Mouse (Mus musculus) heart, embryonic 14.5 days (tissue): ENCODE measurements at regions not wholly inside any gene's neighbourhood (a gene's known extent, or its start where the extent isn't known, plus 50 kb on each side); places are given as distances from the start of the nearest gene placed in this dataset.
A peak's percentile ranks its signal among the peaks of the same experiment; 100 is the strongest.

ENCODE experiments used
- ATAC-seq: fragments of 200-750 bp; cut with Nextera tagmentation; 2 replicates; pipeline ENCODE4 v1.8.0; 2017; ENCODE audit warnings: low read depth, moderate TSS enrichment; ENCODE audit not compliant: insufficient number of reproducible peaks, insufficient read depth, low FRiP score
- H3K27ac ChIP-seq, 2 experiments: fragments of 200-500 bp in 1 of 2; fragments of 300-500 bp in 1 of 2; sonication (generic) in 1 of 2; replicated peaks in 1 of 2; 2 replicates each; pipeline ENCODE4 v1.5.1; 2012 to 2014; ENCODE audit warnings: low read depth in 2 of 2, low read length in 2 of 2, control low read depth in 1 of 2, mild to moderate bottlenecking in 1 of 2, mixed read lengths in 1 of 2; ENCODE audit not compliant: control insufficient read depth in 1 of 2, insufficient read depth in 1 of 2
- H3K27me3 ChIP-seq: fragments of 300-500 bp; sonication (generic); 2 replicates; pipeline ENCODE4 v1.6.1; 2014; ENCODE audit warnings: mild to moderate bottlenecking, low read length, control low read depth; ENCODE audit not compliant: control insufficient read depth, insufficient read depth
- H3K36me3 ChIP-seq: fragments of 300-500 bp; sonication (generic); 2 replicates; pipeline ENCODE4 v1.6.1; 2014; ENCODE audit warnings: mild to moderate bottlenecking, control low read depth, low read length, mixed read lengths; ENCODE audit not compliant: control insufficient read depth, insufficient read depth
- H3K4me1 ChIP-seq, 2 experiments: fragments of 200-500 bp in 1 of 2; fragments of 300-500 bp in 1 of 2; sonication (generic) in 1 of 2; 2 replicates each; pipeline ENCODE4 v1.6.1; 2012 to 2014; ENCODE audit warnings: low read length in 2 of 2, control low read depth in 1 of 2, mixed read lengths in 1 of 2; ENCODE audit not compliant: control insufficient read depth in 2 of 2, insufficient read depth in 2 of 2
- H3K4me2 ChIP-seq: fragments of 300-500 bp; sonication (generic); 2 replicates; pipeline ENCODE4 v1.6.1; 2014; ENCODE audit warnings: mild to moderate bottlenecking, low read length
- H3K4me3 ChIP-seq, 2 experiments: fragments of 200-500 bp in 1 of 2; fragments of 300-500 bp in 1 of 2; sonication (generic) in 1 of 2; 2 replicates each; pipeline ENCODE4 v1.5.1; 2012 to 2014; ENCODE audit warnings: low read length in 2 of 2, mild to moderate bottlenecking in 2 of 2, control low read depth in 1 of 2, low read depth in 1 of 2, moderate library complexity in 1 of 2; ENCODE audit not compliant: control insufficient read depth in 1 of 2, insufficient read depth in 1 of 2
- H3K9ac ChIP-seq: fragments of 300-500 bp; sonication (generic); 2 replicates; pipeline ENCODE4 v1.6.1; 2014; ENCODE audit warnings: mild to moderate bottlenecking, low read length
- H3K9me3 ChIP-seq: fragments of 300-500 bp; sonication (generic); 2 replicates; pipeline ENCODE4 v1.6.1; 2016; ENCODE audit warnings: low read length, control low read depth; ENCODE audit not compliant: control insufficient read depth
- WGBS: fragments of 180-500 bp; shearing (Covaris S2); extraction: QIAGEN DNeasy Blood & Tissue Kit; methylation state at CpG from one replicate; pipeline ENCODE4 v1.1.7; 2014; 5-methylcytosine and 5-hydroxymethylcytosine counted together

- Histone ChIP-seq H3K4me2 (peak overlapping the region; percentile 22), H3K36me3 (no peaks in the 10 kb centered on the region), H3K4me1 (peaks cover 13 to 21% of the 10 kb centered on the region in 2 experiments), H3K4me3 (no peak overlapping the region), H3K27ac (peak overlapping the region; percentile 87 to 88), H3K9me3 (no peaks in the 10 kb centered on the region), H3K27me3 (no peaks in the 10 kb centered on the region), H3K9ac (no peak overlapping the region)
- WGBS, result 21% methylated on average over 5 of the region's 5 CpGs
- peak; percentile 36; the same call in 1 of the 2 replicates for ATAC-seq
These were observed 142.2 kb upstream of the Rap1b start for GRCm38 (mm10) chr10:117988076-117988475.

GRCm38 (mm10) chr10:117991176-117991575, 145.3 kb upstream of the Rap1b start:
- Histone ChIP-seq H3K4me1 (peaks cover 13 to 21% of the 10 kb centered on the region in 2 experiments), H3K27ac (no peak overlapping the region), H3K4me3 (no peak overlapping the region), H3K27me3 (no peaks in the 10 kb centered on the region), H3K9me3 (no peaks in the 10 kb centered on the region), H3K36me3 (no peaks in the 10 kb centered on the region), H3K9ac (no peak overlapping the region), H3K4me2 (no peak overlapping the region)
- no peak for ATAC-seq
- WGBS, result 81% methylated on average over 1 of the region's 1 CpGs

GRCm38 (mm10) chr10:117992317-117992716, 146.5 kb upstream of the Rap1b start:
- Histone ChIP-seq H3K27ac (no peak overlapping the region), H3K4me3 (no peak overlapping the region), H3K4me1 (peaks cover 9 to 12% of the 10 kb centered on the region in 2 experiments), H3K9ac (no peak overlapping the region), H3K36me3 (no peaks in the 10 kb centered on the region), H3K9me3 (no peaks in the 10 kb centered on the region), H3K27me3 (no peaks in the 10 kb centered on the region), H3K4me2 (no peak overlapping the region)
- 81% methylated on average over 9 of the region's 9 CpGs for WGBS
- no peak for ATAC-seq

- H3K4me2 ChIP-seq, result no peak overlapping the region
- H3K9ac ChIP-seq, result no peak overlapping the region
- no peak overlapping the region for H3K27ac ChIP-seq
- no peaks in the 10 kb centered on the region for H3K36me3 ChIP-seq
- H3K4me1 ChIP-seq, result no peaks in the 10 kb centered on the region
- H3K9me3 ChIP-seq, result no peaks in the 10 kb centered on the region
- no peaks in the 10 kb centered on the region for H3K27me3 ChIP-seq
- ATAC-seq, result no peak
- H3K4me3 ChIP-seq, result no peak overlapping the region
- WGBS, result 89% methylated on average over 3 of the region's 3 CpGs
These were observed 147.8 kb upstream of the Mdm1 start for GRCm38 (mm10) chr10:117993809-117994208.

GRCm38 (mm10) chr10:117994768-117995167, 146.8 kb upstream of the Mdm1 start:
- Histone ChIP-seq H3K4me2 (no peak overlapping the region), H3K4me1 (no peaks in the 10 kb centered on the region), H3K9me3 (no peaks in the 10 kb centered on the region), H3K9ac (no peak overlapping the region), H3K27me3 (no peaks in the 10 kb centered on the region), H3K27ac (no peak overlapping the region), H3K4me3 (no peak overlapping the region), H3K36me3 (no peaks in the 10 kb centered on the region)
- WGBS, result 65% methylated on average over 9 of the region's 9 CpGs
- no peak for ATAC-seq

- H3K4me2 ChIP-seq, result no peak overlapping the region
- H3K4me3 ChIP-seq, result no peak overlapping the region
- no peak for ATAC-seq
- H3K9me3 ChIP-seq, result no peaks in the 10 kb centered on the region
- H3K27me3 ChIP-seq, result no peaks in the 10 kb centered on the region
- no peak overlapping the region for H3K9ac ChIP-seq
- no peaks in the 10 kb centered on the region for H3K36me3 ChIP-seq
- 65% methylated on average over 5 of the region's 5 CpGs for WGBS
- peaks cover 1 to 5% of the 10 kb centered on the region in 2 experiments; a peak in 3 of 4 replicates for H3K4me1 ChIP-seq
- no peak overlapping the region for H3K27ac ChIP-seq
These were observed 143.8 kb upstream of the Mdm1 start for GRCm38 (mm10) chr10:117997796-117998195.

- 68% methylated on average over 3 of the region's 3 CpGs for WGBS
- no peak overlapping the region for H3K9ac ChIP-seq
- no peak for ATAC-seq
- H3K36me3 ChIP-seq, result no peaks in the 10 kb centered on the region
- H3K4me1 ChIP-seq, result peaks cover 16% of the 10 kb centered on the region in 2 experiments
- H3K27me3 ChIP-seq, result no peaks in the 10 kb centered on the region
- H3K9me3 ChIP-seq, result no peaks in the 10 kb centered on the region
- no peak overlapping the region for H3K4me3 ChIP-seq
- no peak overlapping the region for H3K27ac ChIP-seq
- no peak overlapping the region for H3K4me2 ChIP-seq
These were observed 141.0 kb upstream of the Mdm1 start for GRCm38 (mm10) chr10:118000591-118000990.

GRCm38 (mm10) chr10:118001501-118001900, 140.1 kb upstream of the Mdm1 start:
- H3K9me3 ChIP-seq, result no peaks in the 10 kb centered on the region
- H3K4me1 ChIP-seq, result peaks cover 16% of the 10 kb centered on the region in 2 experiments
- no peaks in the 10 kb centered on the region for H3K36me3 ChIP-seq
- 45% methylated on average over 4 of the region's 4 CpGs for WGBS
- ATAC-seq, result no peak
- H3K9ac ChIP-seq, result no peak overlapping the region
- no peak overlapping the region for H3K4me3 ChIP-seq
- H3K4me2 ChIP-seq, result no peak overlapping the region
- H3K27me3 ChIP-seq, result no peaks in the 10 kb centered on the region
- H3K27ac ChIP-seq, result no peak overlapping the region
